Mouse (Mus musculus): Measurements from ENCODE around the gene Cptp. TPM values are rescaled to one million over a fixed set of nuclear protein-coding genes. Genes with fewer than 3 reads are reported as not detected.
A peak's percentile ranks its signal among the peaks of the same experiment; 100 is the strongest.

Cptp gene
- polyA plus RNA-seq, 1 experiment = 17.4 TPM

DNA sequence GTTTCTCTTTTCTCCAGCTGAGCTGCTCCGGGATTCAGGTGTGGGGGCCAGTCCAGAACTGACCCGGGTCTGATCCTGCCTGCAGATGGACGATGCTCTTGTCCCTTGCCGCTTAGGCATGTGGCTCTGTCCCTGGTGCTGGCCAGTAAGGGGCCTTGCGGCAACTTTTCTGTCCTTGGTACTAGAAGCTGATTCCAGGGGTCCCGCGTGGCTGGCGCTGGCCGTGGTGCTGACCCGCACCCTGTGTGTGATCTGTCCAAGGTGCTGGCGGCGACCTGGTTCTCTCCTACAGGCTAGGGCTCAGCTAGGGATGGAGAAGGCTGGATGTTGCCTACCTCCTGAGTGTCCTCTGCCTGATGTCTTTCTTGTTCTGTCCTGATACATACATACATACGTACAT is 9.9 kb downstream of the Cptp start:
- Histone ChIP-seq H3K4me1 (ENCODE audit: control insufficient read depth, insufficient read depth, low read length) (no peaks in the 10 kb centered on the region), H3K27ac (ENCODE audit: insufficient read depth, low read length) (no peak overlapping the region), H3K4me3 (ENCODE audit: insufficient read depth, low read length) (no peak overlapping the region)
- TF ChIP-seq POLR2A (IDR thresholded peaks at IDR 0.05; ENCODE audit: low read depth, low read length) = no peak
- no peak for TF ChIP-seq CTCF (IDR thresholded peaks at IDR 0.05; ENCODE audit: borderline replicate concordance, insufficient read depth, low read length)

DNA sequence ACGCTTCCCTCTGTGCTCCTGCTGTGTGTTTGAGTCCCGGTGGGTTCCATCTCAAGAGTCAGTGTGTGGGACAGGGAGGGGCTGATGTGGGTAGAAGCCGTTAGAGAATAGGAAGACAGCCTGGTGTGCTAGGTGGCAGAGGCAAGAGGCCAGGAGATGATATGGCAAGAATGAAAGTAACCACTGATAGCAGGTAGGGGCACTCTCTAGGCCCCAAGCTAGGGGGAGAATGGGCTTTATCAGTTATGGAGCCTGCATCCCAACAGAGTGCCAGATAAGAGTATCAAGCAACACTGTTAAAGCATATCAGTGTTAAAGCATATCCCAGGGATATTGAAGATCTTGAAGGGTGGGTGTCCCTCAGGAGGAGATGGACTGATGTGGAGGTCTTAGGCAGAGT is 12.4 kb downstream of the Cptp start:
- Histone ChIP-seq H3K4me3 (ENCODE audit: insufficient read depth, low read length) (no peak overlapping the region), H3K4me1 (ENCODE audit: control insufficient read depth, insufficient read depth, low read length) (no peaks in the 10 kb centered on the region; the same call in 1 of the 2 replicates), H3K27ac (ENCODE audit: insufficient read depth, low read length) (no peak overlapping the region)
- TF ChIP-seq CTCF (IDR thresholded peaks at IDR 0.05; ENCODE audit: borderline replicate concordance, insufficient read depth, low read length) = no peak
- no peak for TF ChIP-seq POLR2A (IDR thresholded peaks at IDR 0.05; ENCODE audit: low read depth, low read length)

DNA sequence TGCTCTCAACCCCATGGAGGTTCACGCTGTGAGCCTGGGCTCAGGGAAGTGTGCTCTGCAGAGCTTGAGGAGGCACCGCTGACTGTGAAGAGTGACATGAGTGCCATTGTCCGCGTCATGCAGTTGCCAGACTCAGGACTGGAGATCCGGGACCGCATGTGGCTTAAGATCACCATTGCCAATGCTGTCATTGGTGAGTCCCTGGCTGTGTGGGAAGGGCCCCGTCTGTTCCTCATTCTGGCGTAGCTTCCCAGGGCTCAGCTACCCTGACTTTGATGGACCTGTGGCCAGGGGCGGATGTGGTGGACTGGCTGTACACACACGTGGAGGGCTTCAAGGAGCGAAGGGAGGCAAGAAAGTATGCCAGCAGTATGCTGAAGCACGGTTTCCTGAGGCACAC is 13.2 kb downstream of the Cptp start:
- H3K4me1 ChIP-seq (ENCODE audit: control insufficient read depth, insufficient read depth, low read length) = no peaks in the 10 kb centered on the region; the same call in 1 of the 2 replicates
- no peak for TF ChIP-seq POLR2A (IDR thresholded peaks at IDR 0.05; ENCODE audit: low read depth, low read length)
- no peak for TF ChIP-seq CTCF (IDR thresholded peaks at IDR 0.05; ENCODE audit: borderline replicate concordance, insufficient read depth, low read length)
- no peak overlapping the region for H3K4me3 ChIP-seq (ENCODE audit: insufficient read depth, low read length)
- H3K27ac ChIP-seq (ENCODE audit: insufficient read depth, low read length) = no peak overlapping the region

DNA sequence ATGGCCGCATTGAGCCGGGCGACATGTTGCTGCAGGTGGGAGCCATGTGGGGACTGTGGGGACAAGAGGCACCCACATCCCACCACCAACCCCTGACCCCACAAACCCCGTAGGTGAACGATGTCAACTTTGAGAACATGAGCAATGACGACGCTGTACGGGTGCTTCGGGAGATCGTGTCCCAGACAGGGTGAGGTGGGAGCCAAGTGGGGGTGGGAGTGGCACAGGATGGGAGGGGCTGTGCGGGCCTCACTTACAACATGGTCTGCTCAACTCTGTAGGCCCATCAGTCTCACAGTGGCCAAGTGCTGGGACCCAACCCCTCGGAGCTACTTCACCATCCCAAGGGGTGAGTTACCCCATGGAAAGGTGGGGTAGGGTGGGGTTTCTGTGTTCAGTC is 14.2 kb downstream of the Cptp start:
- Histone ChIP-seq H3K4me3 (ENCODE audit: insufficient read depth, low read length) (no peak overlapping the region), H3K27ac (ENCODE audit: insufficient read depth, low read length) (no peak overlapping the region), H3K4me1 (ENCODE audit: control insufficient read depth, insufficient read depth, low read length) (no peaks in the 10 kb centered on the region; the same call in 1 of the 2 replicates)
- no peak for TF ChIP-seq POLR2A (IDR thresholded peaks at IDR 0.05; ENCODE audit: low read depth, low read length)
- TF ChIP-seq CTCF (IDR thresholded peaks at IDR 0.05; ENCODE audit: borderline replicate concordance, insufficient read depth, low read length) = no peak

DNA sequence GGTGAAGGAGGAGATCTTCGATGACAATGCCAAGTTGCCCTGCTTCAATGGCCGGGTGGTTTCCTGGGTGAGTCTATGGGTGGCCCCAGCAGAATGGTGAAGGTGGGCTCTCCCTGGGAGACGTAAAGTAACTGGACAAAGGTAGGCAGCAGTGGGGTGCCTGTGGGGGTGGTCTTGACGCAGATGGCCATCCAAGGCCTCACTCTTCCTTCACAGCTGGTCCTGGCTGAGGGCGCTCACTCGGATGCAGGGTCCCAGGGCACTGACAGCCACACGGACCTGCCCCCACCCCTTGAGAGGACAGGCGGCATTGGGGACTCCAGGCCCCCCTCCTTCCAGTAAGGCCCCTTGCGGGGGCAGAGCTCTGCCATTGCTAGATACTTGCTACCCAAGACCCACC is 15.8 kb downstream of the Cptp start:
- Histone ChIP-seq H3K27ac (ENCODE audit: insufficient read depth, low read length) (no peak overlapping the region), H3K4me3 (ENCODE audit: insufficient read depth, low read length) (no peak overlapping the region), H3K4me1 (ENCODE audit: control insufficient read depth, insufficient read depth, low read length) (peaks cover 6% of the 10 kb centered on the region; the same call in 1 of the 2 replicates)
- no peak for TF ChIP-seq CTCF (IDR thresholded peaks at IDR 0.05; ENCODE audit: borderline replicate concordance, insufficient read depth, low read length)
- no peak for TF ChIP-seq POLR2A (IDR thresholded peaks at IDR 0.05; ENCODE audit: low read depth, low read length)

DNA sequence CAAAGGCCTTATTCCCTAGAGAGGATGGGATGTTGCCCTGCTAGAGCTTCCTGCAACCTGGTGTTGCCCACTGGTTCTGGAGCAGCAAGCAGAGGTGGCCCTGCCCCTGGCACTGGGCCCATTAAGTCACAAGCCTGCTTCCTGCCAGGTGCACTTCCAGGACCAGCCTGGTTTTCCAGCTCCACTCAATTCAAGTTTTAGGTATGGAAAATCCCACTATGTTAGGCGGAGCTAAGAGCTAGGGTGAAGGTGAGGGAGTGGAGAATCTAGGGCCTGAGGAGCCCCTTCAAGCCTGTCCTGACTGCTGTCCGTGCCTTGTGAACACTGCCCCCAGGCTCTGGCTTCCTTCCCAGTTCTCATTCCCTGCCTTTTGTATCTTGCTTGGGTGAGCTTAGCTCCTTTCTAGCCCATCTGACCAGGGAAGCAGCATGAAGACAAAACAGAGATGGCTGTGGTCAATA is 17.3 kb downstream of the Cptp start:
- TF ChIP-seq POLR2A (IDR thresholded peaks at IDR 0.05; ENCODE audit: low read depth, low read length) (no peak), CTCF (IDR thresholded peaks at IDR 0.05; ENCODE audit: borderline replicate concordance, insufficient read depth, low read length) (no peak)
- H3K27ac ChIP-seq (ENCODE audit: insufficient read depth, low read length) = no peak overlapping the region
- peaks cover 6% of the 10 kb centered on the region; the same call in 1 of the 2 replicates for H3K4me1 ChIP-seq (ENCODE audit: control insufficient read depth, insufficient read depth, low read length)
- H3K4me3 ChIP-seq (ENCODE audit: insufficient read depth, low read length) = no peak overlapping the region

DNA sequence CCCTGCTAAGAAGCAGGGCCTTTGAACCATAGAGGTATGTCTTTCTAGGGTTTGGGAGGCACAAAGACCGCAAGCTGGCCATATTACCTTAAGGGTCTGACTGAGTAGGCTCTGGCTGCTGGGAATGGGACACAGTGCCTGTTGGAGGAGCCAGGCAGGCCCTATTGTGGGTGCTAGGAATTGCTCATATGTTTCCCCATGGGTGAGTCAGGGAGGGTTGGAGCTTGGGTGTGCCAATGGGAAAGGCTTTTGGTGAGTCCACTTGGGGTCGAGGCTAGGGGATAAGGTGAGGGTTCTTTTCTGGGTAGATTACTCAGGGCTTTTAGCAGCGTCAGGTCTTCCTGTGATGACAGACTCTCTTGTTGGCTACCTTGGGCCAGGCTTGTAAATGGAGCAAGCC is 17.9 kb downstream of the Cptp start:
- TF ChIP-seq POLR2A (IDR thresholded peaks at IDR 0.05; ENCODE audit: low read depth, low read length) (no peak), CTCF (IDR thresholded peaks at IDR 0.05; ENCODE audit: borderline replicate concordance, insufficient read depth, low read length) (no peak)
- Histone ChIP-seq H3K27ac (ENCODE audit: insufficient read depth, low read length) (no peak overlapping the region), H3K4me1 (ENCODE audit: control insufficient read depth, insufficient read depth, low read length) (peaks cover 6% of the 10 kb centered on the region; the same call in 1 of the 2 replicates), H3K4me3 (ENCODE audit: insufficient read depth, low read length) (no peak overlapping the region)

DNA sequence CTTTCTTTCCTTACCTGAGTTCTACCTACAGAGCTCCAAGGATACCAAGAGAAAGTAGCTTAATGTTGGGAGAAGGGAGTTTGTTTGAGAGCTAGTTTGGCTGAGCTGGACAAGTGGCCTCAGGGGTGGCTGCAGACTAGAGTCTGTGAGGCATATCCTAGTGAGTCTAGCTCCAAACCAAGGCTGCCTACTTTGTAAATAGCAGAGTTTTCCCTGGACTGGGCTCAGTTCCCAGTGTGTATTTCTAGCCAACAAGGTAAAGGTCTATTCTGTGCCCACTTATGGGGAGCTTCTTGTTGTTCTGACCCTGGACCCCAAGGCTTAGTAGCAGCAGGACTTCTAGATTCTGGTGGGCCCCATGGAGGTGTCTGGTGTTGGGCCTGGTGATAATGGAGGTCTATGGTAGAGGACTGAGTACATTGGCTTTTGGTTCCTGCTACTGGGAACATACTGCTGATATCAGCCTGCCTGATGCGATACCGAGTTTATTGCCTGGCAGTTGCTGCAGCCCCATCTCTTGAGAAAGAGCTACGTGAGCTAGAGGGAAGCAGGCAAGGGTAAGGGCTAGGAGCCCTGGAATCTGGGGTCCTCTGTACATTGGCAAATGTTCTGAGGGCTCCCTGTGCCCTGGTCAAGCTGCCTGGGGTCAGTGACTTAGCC is 19.3 kb downstream of the Cptp start:
- Histone ChIP-seq H3K27ac (ENCODE audit: insufficient read depth, low read length) (no peak overlapping the region), H3K4me3 (ENCODE audit: insufficient read depth, low read length) (no peak overlapping the region), H3K4me1 (ENCODE audit: control insufficient read depth, insufficient read depth, low read length) (peaks cover 6% of the 10 kb centered on the region; the same call in 1 of the 2 replicates)
- TF ChIP-seq POLR2A (IDR thresholded peaks at IDR 0.05; ENCODE audit: low read depth, low read length) = no peak
- TF ChIP-seq CTCF (IDR thresholded peaks at IDR 0.05; ENCODE audit: borderline replicate concordance, insufficient read depth, low read length) = no peak

DNA sequence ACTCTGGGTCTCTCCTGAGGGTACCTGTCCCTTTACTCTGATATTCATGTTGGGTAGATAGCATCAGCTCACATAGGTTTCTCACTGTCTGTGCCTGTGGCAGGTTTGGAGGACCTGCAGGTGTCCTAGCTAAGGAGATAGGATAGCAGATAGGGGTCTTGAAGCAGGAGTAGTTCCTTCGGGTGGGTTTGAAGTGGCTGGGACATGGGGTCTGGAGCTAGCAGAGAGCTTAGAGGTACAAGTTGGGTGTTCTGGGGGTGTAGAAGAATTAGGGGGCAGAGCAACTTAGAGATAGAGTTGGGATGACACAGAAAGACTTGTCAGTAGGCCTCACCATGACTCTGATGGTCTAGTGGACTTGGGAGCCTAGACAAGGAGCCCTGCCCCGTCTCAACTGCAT is 19.8 kb downstream of the Cptp start:
- Histone ChIP-seq H3K4me1 (ENCODE audit: control insufficient read depth, insufficient read depth, low read length) (peaks cover 6% of the 10 kb centered on the region; the same call in 1 of the 2 replicates), H3K4me3 (ENCODE audit: insufficient read depth, low read length) (no peak overlapping the region)
- TF ChIP-seq CTCF (IDR thresholded peaks at IDR 0.05; ENCODE audit: borderline replicate concordance, insufficient read depth, low read length) (no peak), POLR2A (IDR thresholded peaks at IDR 0.05; ENCODE audit: low read depth, low read length) (no peak)

DNA sequence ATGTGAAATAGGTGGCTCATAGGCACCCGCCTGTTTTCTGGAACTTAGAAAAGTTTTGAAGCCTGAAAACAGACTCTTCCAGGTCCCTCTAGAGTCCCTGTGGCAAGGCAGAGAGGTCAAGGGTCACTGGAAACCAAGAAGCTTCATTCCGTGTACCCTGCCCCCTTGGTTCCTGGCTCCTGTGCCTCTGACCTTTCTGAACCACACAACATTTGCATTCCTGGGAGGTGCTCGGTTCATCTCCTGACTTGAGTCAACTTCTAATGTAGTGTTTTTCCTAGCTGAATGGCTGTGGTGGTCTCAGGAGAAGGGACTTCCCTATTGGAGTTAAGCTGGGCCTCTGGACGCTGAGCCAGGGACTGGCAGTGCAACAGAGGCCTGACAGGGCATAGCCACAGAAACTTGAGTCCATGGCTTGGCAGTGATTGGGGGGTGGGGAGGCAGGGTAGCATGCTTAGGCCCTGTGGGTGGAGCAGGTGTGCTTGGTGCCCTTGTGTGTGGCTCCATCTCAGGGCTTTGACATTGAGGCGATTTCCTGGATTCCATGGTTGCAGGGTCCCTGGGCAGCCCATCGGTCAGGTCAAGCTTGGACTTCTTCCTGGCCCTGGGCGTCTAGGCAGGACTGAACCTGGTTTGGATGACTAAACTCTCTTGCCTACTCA is 20.7 kb downstream of the Cptp start:
- no peak overlapping the region for H3K27ac ChIP-seq (ENCODE audit: insufficient read depth, low read length)
- no peak for TF ChIP-seq CTCF (IDR thresholded peaks at IDR 0.05; ENCODE audit: borderline replicate concordance, insufficient read depth, low read length)
- no peak for TF ChIP-seq POLR2A (IDR thresholded peaks at IDR 0.05; ENCODE audit: low read depth, low read length)
- H3K4me3 ChIP-seq (ENCODE audit: insufficient read depth, low read length) = peak overlapping the region; percentile 69
- H3K4me1 ChIP-seq (ENCODE audit: control insufficient read depth, insufficient read depth, low read length) = peaks cover 6% of the 10 kb centered on the region; the same call in 1 of the 2 replicates

More for the DNA sequence above, 19.8 kb downstream of the Cptp start:
- H3K27ac ChIP-seq (ENCODE audit: insufficient read depth, low read length) = no peak overlapping the region

All from embryonic fibroblast, embryonic 13.5 days (primary cell).